Mouse (Mus musculus): ENCODE data around the gene Myh7b.

The Myh7b gene

GRCm38 (mm10) chr2:155633731-155634130, 22.7 kb downstream of the Myh7b start:
- in situ Hi-C loops (cut with MboI) = no loop called here

DNA sequence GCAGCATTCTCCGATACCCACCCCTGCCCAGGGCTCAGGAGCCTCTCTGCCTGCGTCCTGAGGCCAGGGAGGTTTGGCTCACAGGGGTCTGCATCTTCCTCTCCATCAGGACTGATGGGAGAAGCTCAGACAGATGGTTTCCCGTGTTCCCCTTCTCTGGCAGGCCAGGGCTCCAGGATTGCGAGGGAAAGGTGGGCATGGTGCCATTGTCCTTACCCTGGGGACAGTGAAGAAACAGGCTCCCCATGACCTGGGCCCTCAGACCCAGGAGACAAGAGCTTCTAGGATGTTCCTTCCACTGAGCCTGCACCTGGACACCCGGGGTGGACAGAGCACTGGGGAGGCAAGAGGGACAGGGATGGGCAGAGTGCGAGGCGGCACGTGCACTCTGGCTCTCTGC, 23.6 kb downstream of the Myh7b start:
- in situ Hi-C loops (cut with MboI) = no loop called here

- in situ Hi-C loops (cut with MboI) = no loop called here
Measured at GRCm38 (mm10) chr2:155635961-155636360, 24.9 kb downstream of the Myh7b start.

GRCm38 (mm10) chr2:155636881-155637280, 25.9 kb downstream of the Myh7b start:
- in situ Hi-C loops (cut with MboI) = no loop called here

DNA sequence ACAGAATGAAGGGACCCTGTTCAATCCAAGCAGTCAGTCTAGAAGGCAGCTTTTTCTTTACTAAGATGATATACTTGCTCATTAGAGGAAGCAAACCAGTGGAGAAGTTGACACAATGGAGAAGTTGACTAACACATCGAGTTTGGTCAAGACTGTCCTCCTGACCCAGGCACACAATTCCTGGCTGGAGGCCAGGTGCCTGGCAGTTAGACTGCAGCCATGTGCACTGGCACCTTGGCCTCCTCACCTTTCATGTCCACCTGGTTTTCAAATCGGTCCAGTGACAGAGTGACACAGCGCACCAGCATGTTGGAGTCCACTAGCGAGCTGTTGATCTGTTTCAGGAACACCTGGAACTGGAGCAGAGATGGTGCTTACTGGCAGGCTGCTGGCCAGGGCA, 26.4 kb downstream of the Myh7b start:
- in situ Hi-C loops (cut with MboI) = no loop called here

DNA sequence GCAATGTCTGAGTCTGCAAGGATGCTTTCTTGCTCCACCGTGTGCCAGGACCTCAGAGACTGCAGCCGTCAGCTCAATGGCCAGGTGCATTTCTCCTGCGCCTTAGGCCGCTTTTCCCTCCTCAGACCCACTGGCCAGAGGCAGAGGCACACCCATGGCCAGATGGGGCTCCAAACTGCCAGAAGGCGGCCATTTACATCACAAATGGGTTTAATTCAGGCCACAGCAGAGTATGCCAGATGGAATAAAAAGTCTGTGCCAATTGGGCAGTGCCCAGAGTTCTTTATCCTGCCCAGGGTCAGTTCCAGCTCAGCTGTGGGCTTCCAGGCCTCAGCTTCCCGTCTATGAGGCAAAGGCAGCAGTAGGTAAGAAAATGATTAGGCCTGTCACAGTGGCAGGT, 29.6 kb downstream of the Myh7b start:
- in situ Hi-C loops (cut with MboI) = no loop called here

DNA sequence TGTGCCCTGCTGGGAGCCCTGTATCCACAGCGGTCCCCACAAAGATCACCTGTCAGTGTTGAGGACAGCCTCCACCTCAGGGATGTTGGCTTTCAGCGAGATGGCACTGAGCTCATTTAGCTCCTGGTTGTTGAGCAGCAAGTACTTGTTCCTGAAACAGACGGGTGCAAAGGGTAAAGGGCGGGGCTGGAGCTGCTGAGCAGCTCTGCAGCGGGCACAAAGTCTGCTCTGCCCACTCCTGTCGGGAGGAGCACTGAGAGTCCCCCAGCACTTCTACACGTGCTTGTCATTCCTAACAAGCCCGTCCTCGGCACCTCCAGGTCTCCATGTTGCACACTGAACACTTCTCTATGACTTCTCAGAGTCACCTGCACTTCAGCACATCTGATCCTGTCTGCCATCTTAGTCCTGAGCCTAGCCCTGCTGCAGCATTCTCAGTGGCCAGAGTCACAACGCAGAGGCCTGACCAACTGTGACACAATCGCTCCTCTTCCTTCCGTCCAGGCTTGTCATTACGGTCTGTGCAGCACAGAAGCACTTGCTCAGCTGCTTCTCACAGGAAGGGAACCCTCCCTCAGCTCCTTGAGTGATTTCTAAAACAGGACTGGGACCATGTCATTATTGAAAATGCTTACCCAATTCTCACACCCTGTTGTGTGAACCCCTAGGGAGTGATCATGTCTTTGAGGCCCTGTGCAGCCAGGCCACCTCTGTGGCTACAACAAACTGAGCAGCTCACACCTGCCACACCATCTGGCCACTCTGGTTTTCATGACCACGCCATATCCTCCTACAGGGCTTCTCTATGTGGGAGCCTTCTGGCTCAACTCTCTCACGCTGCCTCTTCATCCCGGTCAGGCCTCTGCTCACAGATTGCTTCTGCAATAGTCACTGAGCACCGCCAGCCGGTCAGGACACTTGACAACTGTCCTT, 30.8 kb downstream of the Myh7b start:
- in situ Hi-C loops (cut with MboI) = no loop called here

DNA sequence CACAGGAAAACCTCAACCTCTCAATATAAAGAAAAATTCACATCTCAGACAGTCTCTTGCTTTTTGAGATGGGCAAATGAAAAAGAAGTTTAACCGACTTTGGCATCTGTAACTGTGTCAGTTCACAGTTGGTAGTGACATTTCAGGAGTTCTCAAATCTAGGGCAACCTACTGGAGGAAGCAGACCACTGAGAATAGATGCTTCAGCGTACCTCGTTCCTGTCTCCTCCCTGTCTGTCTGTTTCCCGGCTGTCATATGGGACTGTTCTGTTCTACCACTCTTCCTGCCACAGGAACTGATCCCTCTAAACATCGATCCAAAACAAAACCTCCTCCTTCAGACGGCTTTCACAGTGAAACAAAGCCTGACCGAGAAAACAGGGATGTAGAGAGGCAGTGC, 34.7 kb downstream of the Myh7b start:
- in situ Hi-C loops (cut with MboI) = no loop called here

DNA sequence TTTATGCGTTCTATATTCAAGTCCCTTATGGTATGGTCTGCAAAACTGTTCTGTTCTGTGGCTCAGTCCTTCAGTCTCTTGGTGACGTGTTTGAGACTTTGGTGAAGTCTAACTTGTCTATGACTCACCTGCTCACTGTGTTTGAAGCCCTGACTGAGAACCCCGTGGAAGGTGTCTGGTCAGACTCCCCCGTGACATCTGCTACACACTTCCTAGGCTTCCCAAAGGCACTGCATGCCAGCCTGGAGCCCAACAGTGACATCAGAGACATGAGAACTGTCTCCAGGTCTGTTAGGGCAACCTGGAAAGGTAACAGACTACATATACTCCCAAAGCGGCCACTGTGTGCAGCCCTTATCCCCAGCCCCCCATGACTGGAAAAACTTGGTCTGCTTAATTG, 41.6 kb downstream of the Myh7b start:
- in situ Hi-C loops (cut with MboI) = loop anchor here (25.0 kb wide), 1 partner anchor 110 kb away; the partner anchor contains the start of gene Procr

DNA sequence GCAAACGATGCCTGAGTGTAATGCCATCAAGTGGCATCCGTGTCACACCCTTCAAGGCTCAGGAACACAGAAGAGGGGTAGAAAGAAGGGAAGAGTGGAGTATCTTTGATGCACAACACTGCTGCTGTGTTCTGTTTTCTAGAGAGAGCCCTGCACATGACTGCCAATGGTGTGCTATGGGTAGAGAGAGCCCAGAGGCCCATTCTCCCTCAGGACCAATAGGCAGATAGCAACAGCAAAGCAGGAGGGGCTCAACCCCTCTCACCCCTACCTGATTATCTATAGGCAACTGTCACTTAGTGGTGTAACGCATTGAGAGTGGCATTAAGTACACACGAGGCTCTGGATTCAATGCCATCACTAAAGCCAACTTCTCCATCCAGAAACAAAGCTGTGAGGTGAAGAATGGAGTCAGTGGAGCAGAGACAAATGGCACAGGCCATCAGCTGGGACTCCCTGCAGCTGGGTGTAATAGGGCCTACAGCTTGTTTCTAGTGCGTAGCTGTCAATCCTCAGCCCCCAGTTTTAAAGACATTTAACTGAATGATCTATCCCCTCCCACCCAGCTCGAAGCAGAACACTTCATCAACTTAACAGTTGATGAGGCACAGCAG, 44.9 kb downstream of the Myh7b start:
- in situ Hi-C loops (cut with MboI) = loop anchor here (25.0 kb wide), 1 partner anchor 106 kb away; the partner anchor contains the start of gene Procr

DNA sequence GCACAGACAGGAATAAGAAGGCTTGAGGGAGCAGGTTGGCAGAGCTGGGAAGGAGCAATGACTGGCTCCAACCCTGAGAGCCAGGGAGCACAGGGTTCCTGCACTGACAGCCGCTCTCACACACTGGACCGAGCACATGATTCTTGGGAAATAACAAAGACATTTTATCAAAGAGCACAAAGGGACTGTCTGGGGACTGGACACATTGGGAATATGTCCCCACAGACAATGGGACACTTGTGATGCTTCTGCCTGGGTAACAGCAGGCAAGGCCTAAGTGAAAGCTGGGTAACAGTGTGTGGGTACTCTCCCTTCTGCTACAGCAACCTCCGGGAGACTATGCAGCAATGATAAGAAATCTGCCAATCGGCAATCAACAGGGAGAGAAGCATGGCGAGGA, 51.4 kb downstream of the Myh7b start:
- in situ Hi-C loops (cut with MboI) = loop anchor here (25.0 kb wide), 1 partner anchor 100 kb away; the partner anchor contains the start of gene Procr

DNA sequence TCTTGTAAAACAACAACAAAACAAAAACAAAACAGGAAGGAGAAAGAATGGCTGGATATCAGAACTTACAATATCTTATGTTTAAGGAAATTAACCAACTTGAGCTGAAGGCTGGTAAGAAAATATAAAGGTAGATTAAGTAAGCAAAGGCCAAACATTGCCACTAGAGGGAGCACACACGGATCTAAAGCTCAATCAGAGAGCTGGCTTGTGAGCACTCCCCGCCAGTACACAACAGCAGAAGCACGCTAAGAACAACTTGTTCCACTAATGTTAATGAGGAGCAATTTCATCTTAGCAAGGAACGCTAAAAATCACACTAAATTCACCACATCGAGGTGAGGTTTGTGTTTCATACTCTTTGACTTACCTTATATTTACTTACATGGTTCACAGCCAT, 52.1 kb downstream of the Myh7b start:
- in situ Hi-C loops (cut with MboI) = loop anchor here (25.0 kb wide), 1 partner anchor 99 kb away; the partner anchor contains the start of gene Procr

DNA sequence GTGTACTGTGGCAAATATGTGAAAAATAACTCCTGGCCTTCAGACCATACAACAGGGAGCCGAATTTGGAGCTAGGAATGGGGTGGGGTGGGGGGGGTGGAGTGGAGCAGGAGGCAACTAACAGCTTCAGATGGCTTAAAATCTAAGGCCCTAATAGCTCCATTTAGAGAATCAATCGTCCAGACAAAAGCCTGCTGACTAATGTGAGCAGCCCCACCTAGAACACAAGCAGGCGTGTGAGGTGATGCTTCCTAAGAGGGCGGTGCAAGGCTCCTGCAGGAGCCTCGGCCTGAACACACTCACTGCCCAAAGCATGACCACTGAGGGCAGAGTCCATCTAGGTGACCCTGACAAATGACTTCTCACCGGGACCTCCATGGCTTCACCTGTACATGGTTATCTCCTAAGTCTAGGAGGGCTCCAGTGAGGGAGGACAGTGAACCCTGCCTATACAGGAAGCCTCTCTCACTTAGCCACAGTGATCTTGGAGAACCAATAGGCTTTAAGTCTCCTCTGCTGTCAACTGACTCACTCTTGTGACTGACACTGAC, 53.0 kb downstream of the Myh7b start:
- in situ Hi-C loops (cut with MboI) = loop anchor here (25.0 kb wide), 1 partner anchor 98 kb away; the partner anchor contains the start of gene Procr

GRCm38 (mm10) chr2:155667881-155668280, 56.9 kb downstream of the Myh7b start:
- in situ Hi-C loops (cut with MboI) = loop anchor here (25.0 kb wide), 1 partner anchor 94 kb away; the partner anchor contains the start of gene Procr

GRCm38 (mm10) chr2:155668461-155668860, 57.4 kb downstream of the Myh7b start:
- in situ Hi-C loops (cut with MboI) = loop anchor here (25.0 kb wide), 1 partner anchor 94 kb away; the partner anchor contains the start of gene Procr

DNA sequence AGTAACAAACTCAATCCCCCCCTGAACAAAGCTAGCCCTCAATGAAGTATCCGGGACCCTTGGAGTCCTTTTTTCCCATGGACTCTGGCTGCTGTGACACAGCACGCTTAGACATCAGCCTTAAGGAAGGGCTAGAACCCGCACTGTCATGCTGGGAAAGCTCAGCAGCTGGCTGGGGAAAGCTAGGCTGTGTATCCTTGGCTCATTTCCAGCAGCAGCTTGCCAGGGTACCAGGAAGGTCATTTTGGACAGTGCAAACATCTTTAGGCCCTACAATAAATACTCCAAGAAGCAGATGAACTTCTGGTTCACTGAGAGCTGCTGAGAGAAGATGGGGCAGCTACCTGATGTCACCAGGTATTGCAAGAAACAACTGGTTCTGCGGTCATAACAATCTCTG, 60.2 kb downstream of the Myh7b start:
- in situ Hi-C loops (cut with MboI) = loop anchor here (25.0 kb wide), 1 partner anchor 91 kb away; the partner anchor contains the start of gene Procr

- in situ Hi-C loops (cut with MboI) = loop anchor here (25.0 kb wide), 1 partner anchor 89 kb away; the partner anchor contains the start of gene Procr
Measured at GRCm38 (mm10) chr2:155673546-155673945, 62.5 kb downstream of the Myh7b start.

DNA sequence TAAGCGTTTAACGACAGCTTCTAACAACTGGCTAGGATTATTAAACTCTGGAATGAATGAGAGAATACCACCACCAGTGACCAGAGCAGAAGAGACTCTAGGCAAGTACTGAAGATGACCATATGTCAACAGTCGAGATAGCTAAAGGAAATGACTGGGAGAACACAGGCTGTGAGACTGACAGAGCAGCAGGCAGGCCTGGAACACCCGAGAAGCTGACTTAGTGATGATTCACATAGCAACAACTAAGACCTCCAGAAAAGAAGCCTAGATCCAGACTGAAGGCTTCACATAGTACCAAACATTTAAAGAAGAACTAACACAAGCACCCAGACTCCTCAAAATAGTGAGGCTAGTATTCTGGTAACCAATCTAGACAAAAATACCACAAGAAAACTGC, 64.1 kb downstream of the Myh7b start:
- in situ Hi-C loops (cut with MboI) = no loop called here

GRCm38 (mm10) chr2:155679586-155680110, 68.6 kb downstream of the Myh7b start:
- in situ Hi-C loops (cut with MboI) = no loop called here

GRCm38 (mm10) chr2:155680591-155680990, 69.6 kb downstream of the Myh7b start:
- in situ Hi-C loops (cut with MboI) = no loop called here

DNA sequence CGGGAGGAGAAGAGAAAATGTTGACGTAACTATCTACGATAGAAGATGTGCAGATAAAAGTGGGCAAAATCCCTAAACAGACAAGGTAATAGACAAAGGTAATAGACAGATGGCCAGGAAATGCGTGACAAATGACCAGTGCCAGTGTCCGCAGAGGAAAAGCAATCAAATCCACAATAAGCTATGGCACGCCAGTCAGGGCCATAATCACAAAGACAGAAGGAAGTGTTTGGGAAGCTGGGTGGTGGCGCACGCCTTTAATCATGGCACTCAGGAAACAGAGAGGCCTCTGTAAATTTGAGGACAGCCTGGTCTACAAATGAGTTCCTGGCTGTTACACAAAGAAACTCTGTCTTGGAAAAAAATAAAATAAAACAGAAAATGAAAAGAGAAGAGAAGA, 70.2 kb downstream of the Myh7b start:
- in situ Hi-C loops (cut with MboI) = no loop called here

DNA sequence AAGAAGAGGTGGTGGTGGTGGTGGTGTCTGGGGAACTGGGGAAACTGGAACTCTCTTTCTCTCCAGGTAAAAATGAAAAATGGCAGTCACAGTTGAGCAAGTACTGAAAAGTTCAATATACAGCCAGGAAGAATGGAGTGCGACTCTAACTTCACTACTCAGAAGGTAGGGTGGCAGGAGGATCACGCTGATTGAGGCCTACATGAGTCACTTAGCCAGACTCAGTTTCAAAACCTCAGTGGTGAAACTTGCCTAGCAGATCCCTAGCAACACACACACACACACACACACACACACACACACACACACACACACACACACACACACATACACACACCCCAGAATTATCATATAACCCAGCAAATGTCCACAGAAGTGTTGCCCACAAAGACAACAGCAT, 70.9 kb downstream of the Myh7b start:
- in situ Hi-C loops (cut with MboI) = no loop called here

Measured in mature B cell (primary cell).